Mouse (Mus musculus) heart, embryonic 12.5 days (tissue): ENCODE results near the gene Aldh4a1. TPM values are rescaled to one million over a fixed set of nuclear protein-coding genes. Genes with fewer than 3 reads are reported as not detected.
A peak's percentile ranks its signal among the peaks of the same experiment; 100 is the strongest.

ENCODE experiments used
- ATAC-seq: fragments of 200-750 bp; cut with Nextera tagmentation; 2 replicates; pipeline ENCODE4 v1.8.0; 2017; ENCODE audit warnings: moderate TSS enrichment, moderate library complexity; ENCODE audit not compliant: insufficient number of reproducible peaks, low FRiP score
- H3K27ac ChIP-seq: fragments of 300-500 bp; sonication (generic); 2 replicates; pipeline ENCODE4 v1.5.1; 2016; ENCODE audit warnings: mild to moderate bottlenecking, moderate library complexity; ENCODE audit not compliant: poor library complexity, severe bottlenecking
- H3K27me3 ChIP-seq: fragments of 300-500 bp; sonication (generic); replicated peaks from 2 replicates; pipeline ENCODE4 v1.6.1; 2016; ENCODE audit warnings: mild to moderate bottlenecking, moderate library complexity
- H3K36me3 ChIP-seq: fragments of 300-500 bp; sonication (generic); 2 replicates; pipeline ENCODE4 v1.6.1; 2016; ENCODE audit warnings: mild to moderate bottlenecking, moderate library complexity
- H3K4me1 ChIP-seq: fragments of 300-500 bp; sonication (generic); replicated peaks from 2 replicates; pipeline ENCODE4 v1.6.1; 2016; ENCODE audit warnings: mild to moderate bottlenecking
- H3K4me2 ChIP-seq: fragments of 300-500 bp; sonication (generic); 2 replicates; pipeline ENCODE4 v1.6.1; 2016; ENCODE audit warnings: mild to moderate bottlenecking, moderate library complexity
- H3K4me3 ChIP-seq: fragments of 300-500 bp; sonication (generic); 2 replicates; pipeline ENCODE4 v1.5.1; 2016; ENCODE audit warnings: mild to moderate bottlenecking
- H3K9ac ChIP-seq: fragments of 300-500 bp; sonication (generic); 2 replicates; pipeline ENCODE4 v1.6.1; 2016; ENCODE audit warnings: mild to moderate bottlenecking, moderate library complexity
- H3K9me3 ChIP-seq: fragments of 300-500 bp; sonication (generic); replicated peaks from 2 replicates; pipeline ENCODE4 v1.6.1; 2016; ENCODE audit warnings: mild to moderate bottlenecking, moderate library complexity
- WGBS: fragments of 180-500 bp; shearing (Covaris S2); methylation state at CpG from one replicate; pipeline ENCODE4 v1.1.7; 2016; 5-methylcytosine and 5-hydroxymethylcytosine counted together
- polyA plus RNA-seq: library from polyadenylated mRNA; unstranded; fragments of >200 nt; fragmentation: Nextera tagmentation; extraction: Ambion mirVana; gene quantifications from 2 replicates; pipeline ENCODE4 v1.2.1, GENCODE M21; 2016

The Aldh4a1 gene
- polyA plus RNA-seq, 1 experiment from 2014 or later, result 23.2 TPM

GRCm38 (mm10) chr4:139640775-139641174 is 18.1 kb downstream of the Aldh4a1 start:
- H3K36me3 ChIP-seq, result 0 out of 2 replicates have a peak, but pooled peaks cover 3% of the 10 kb centered on the region
- no peak overlapping the region for H3K27ac ChIP-seq
- H3K4me1 ChIP-seq, result peaks cover 17% of the 10 kb centered on the region
- 52% methylated on average over 6 of the region's 6 CpGs for WGBS
- H3K4me2 ChIP-seq, result no peak overlapping the region
- peaks cover 44% of the 10 kb centered on the region for H3K27me3 ChIP-seq
- no peak overlapping the region for H3K4me3 ChIP-seq
- ATAC-seq, result no peak
- H3K9ac ChIP-seq, result no peak overlapping the region
- H3K9me3 ChIP-seq, result no peaks in the 10 kb centered on the region

- H3K27ac ChIP-seq, result no peak overlapping the region
- WGBS, result 2% methylated on average over 29 of the region's 30 CpGs
- H3K27me3 ChIP-seq, result peaks cover 44% of the 10 kb centered on the region
These were observed 19.3 kb downstream of the Aldh4a1 start for GRCm38 (mm10) chr4:139641829-139642425.

GRCm38 (mm10) chr4:139643972-139644371 is 21.3 kb downstream of the Aldh4a1 start:
- peaks cover 36% of the 10 kb centered on the region for H3K27me3 ChIP-seq
- no peak overlapping the region for H3K9ac ChIP-seq
- H3K4me2 ChIP-seq, result no peak overlapping the region
- no peak for ATAC-seq
- no peak overlapping the region for H3K27ac ChIP-seq
- WGBS, result 12% methylated on average over 9 of the region's 9 CpGs
- peaks cover 4% of the 10 kb centered on the region for H3K9me3 ChIP-seq
- H3K4me3 ChIP-seq, result no peak overlapping the region
- H3K4me1 ChIP-seq, result peaks cover 17% of the 10 kb centered on the region
- H3K36me3 ChIP-seq, result peaks cover 15% of the 10 kb centered on the region; the same call in 1 of the 2 replicates

More at GRCm38 (mm10) chr4:139641829-139642425, 19.3 kb downstream of the Aldh4a1 start:
- Histone ChIP-seq H3K36me3 (peaks cover 8% of the 10 kb centered on the region; the same call in 1 of the 2 replicates), H3K9me3 (peaks cover 2% of the 10 kb centered on the region), H3K9ac (peak overlapping the region; percentile 58), H3K4me1 (peaks cover 17% of the 10 kb centered on the region), H3K4me3 (peak overlapping the region; percentile 41), H3K4me2 (peak overlapping the region; percentile 72)
- peak; percentile 33; the same call in 1 of the 2 replicates for ATAC-seq

- peaks cover 4% of the 10 kb centered on the region for H3K9me3 ChIP-seq
- ATAC-seq, result no peak
- no peak overlapping the region for H3K27ac ChIP-seq
- peaks cover 23% of the 10 kb centered on the region for H3K27me3 ChIP-seq
- H3K4me2 ChIP-seq, result no peak overlapping the region
- H3K4me1 ChIP-seq, result peaks cover 7% of the 10 kb centered on the region
- H3K36me3 ChIP-seq, result peaks cover 16% of the 10 kb centered on the region; the same call in 1 of the 2 replicates
- WGBS, result 74% methylated on average over 7 of the region's 7 CpGs
- H3K9ac ChIP-seq, result no peak overlapping the region
- no peak overlapping the region for H3K4me3 ChIP-seq
These were observed 24.2 kb downstream of the Aldh4a1 start for GRCm38 (mm10) chr4:139646916-139647315.

GRCm38 (mm10) chr4:139650086-139650743 is 27.5 kb downstream of the Aldh4a1 start:
- H3K27me3 ChIP-seq, result 0 out of 2 replicates have a peak, but pooled peaks cover 9% of the 10 kb centered on the region
- no peak overlapping the region for H3K9ac ChIP-seq
- H3K27ac ChIP-seq, result no peak overlapping the region
- no peak overlapping the region for H3K4me2 ChIP-seq
- no peak overlapping the region for H3K4me3 ChIP-seq
- peaks cover 16% of the 10 kb centered on the region; the same call in 1 of the 2 replicates for H3K36me3 ChIP-seq
- H3K9me3 ChIP-seq, result peaks cover 4% of the 10 kb centered on the region
- no peaks in the 10 kb centered on the region for H3K4me1 ChIP-seq
- 82% methylated on average over 15 of the region's 15 CpGs for WGBS
- ATAC-seq, result no peak

DNA sequence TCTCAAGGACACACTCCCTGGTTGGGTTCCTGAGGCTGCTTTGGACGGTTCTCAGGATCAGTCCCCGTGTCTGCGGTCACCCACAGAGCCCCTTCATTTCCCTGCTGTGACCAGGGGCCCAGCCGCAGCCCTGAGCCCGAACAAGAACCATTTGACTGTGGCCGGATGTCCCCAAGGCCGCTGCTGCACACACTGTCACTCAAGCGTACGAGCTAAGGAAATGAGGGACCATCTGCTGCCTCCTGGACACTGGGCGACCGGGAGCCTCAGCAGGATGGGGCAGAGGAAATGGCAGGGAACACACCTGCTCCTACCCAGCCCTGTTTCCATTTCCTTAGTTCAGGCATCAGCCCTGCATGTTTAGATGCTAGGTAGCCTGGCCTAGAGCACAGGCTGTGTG is 28.2 kb downstream of the Aldh4a1 start:
- H3K4me2 ChIP-seq, result no peak overlapping the region
- peaks cover 4% of the 10 kb centered on the region for H3K9me3 ChIP-seq
- peaks cover 16% of the 10 kb centered on the region; the same call in 1 of the 2 replicates for H3K36me3 ChIP-seq
- H3K27ac ChIP-seq, result no peak overlapping the region
- no peaks in the 10 kb centered on the region for H3K4me1 ChIP-seq
- no peak overlapping the region for H3K4me3 ChIP-seq
- 71% methylated on average over 11 of the region's 11 CpGs for WGBS
- no peak overlapping the region for H3K9ac ChIP-seq
- 0 out of 2 replicates have a peak, but pooled peaks cover 9% of the 10 kb centered on the region for H3K27me3 ChIP-seq
- no peak for ATAC-seq

DNA sequence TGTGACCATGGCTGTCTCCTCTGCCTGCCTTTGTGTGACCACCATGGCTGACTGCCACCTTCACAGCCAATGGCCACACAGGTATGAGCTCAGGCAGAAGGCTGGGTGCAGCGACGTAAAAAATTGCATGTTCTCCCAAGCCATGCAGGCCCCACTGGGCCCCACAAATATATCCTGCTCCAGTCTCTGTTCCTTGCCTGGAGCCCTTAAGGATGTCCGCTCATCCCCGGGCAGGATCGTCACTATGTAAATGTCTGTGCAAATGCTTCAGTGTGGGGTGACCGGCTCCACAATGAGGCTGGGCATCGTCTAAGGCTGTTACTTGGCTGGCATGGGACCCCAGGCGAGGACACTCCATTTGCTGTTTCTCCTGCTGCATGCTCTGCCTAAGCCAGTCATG is 30.6 kb downstream of the Aldh4a1 start, which contains the start of gene Tas1r2:
Tas1r2 (plus strand) TSS at position 301 of the 400 bp plus-strand sequence.
- H3K27ac ChIP-seq, result no peak within 1 kb of the TSS
- no peak within 1 kb of the TSS for H3K4me2 ChIP-seq
- peaks cover 8% of the 10 kb centered on the region; the same call in 1 of the 2 replicates for H3K36me3 ChIP-seq
- 76% methylated on average over 8 of the region's 8 CpGs for WGBS
- no peak within 1 kb of the TSS for H3K9ac ChIP-seq
- 0 out of 2 replicates have a peak, but pooled peaks cover 9% of the 10 kb centered on the region for H3K27me3 ChIP-seq
- ATAC-seq, result no peak
- no peak within 1 kb of the TSS for H3K4me3 ChIP-seq
- H3K4me1 ChIP-seq, result no peaks in the 10 kb centered on the region
- peaks cover under 1% of the 10 kb centered on the region; the same call in 1 of the 2 replicates for H3K9me3 ChIP-seq

DNA sequence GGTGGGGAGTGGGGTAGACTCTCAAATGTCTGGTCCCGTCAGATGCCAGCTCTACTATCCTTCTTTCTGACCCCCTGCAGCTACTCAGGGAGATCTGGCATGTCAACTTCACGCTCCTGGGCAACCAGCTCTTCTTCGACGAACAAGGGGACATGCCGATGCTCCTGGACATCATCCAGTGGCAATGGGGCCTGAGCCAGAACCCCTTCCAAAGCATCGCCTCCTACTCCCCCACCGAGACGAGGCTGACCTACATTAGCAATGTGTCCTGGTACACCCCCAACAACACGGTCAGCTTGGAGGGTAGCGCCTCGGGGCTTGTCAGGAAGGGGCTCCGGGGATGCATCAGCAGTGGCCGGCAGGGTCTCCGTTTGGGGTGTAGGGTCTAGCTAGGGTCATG is 39.2 kb downstream of the Aldh4a1 start:
- 83% methylated on average over 14 of the region's 14 CpGs for WGBS
- H3K36me3 ChIP-seq, result no peaks in the 10 kb centered on the region
- peaks cover 20% of the 10 kb centered on the region for H3K27me3 ChIP-seq
- no peaks in the 10 kb centered on the region for H3K4me1 ChIP-seq
- peaks cover 20% of the 10 kb centered on the region for H3K9me3 ChIP-seq
- H3K4me3 ChIP-seq, result no peak overlapping the region
- no peak for ATAC-seq
- H3K27ac ChIP-seq, result no peak overlapping the region
- no peak overlapping the region for H3K9ac ChIP-seq
- H3K4me2 ChIP-seq, result no peak overlapping the region

GRCm38 (mm10) chr4:139667632-139668031 is 45.0 kb downstream of the Aldh4a1 start:
- Histone ChIP-seq H3K27ac (no peak overlapping the region), H3K9ac (no peak overlapping the region), H3K4me1 (no peaks in the 10 kb centered on the region), H3K36me3 (no peaks in the 10 kb centered on the region), H3K4me2 (no peak overlapping the region), H3K9me3 (no peaks in the 10 kb centered on the region), H3K27me3 (peaks cover 14% of the 10 kb centered on the region), H3K4me3 (no peak overlapping the region)
- 62% methylated on average over 6 of the region's 6 CpGs for WGBS
- ATAC-seq, result no peak

DNA sequence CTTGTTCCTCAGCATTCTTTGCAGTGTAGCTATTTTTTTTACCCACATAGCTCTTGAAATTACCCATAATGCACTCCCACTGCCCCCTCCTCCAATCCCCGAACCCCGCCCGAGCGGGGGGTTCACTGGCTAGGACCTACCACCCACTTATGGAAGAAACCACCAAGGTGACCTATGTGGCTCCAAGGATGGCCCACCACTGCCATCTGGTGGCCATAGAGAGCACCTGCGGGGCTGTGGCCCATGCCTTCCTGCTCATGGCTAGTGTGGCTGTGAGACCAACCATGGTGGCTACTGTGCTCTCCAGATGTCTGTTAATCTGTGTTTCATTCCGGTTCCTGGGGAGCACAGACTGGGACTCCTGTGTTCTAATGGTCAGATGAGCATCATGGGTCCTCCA is 47.2 kb downstream of the Aldh4a1 start:
- no peak for ATAC-seq
- H3K27me3 ChIP-seq, result peaks cover 9% of the 10 kb centered on the region

GRCm38 (mm10) chr4:139675696-139676095 is 53.0 kb downstream of the Aldh4a1 start:
- H3K4me3 ChIP-seq, result no peak overlapping the region
- H3K4me1 ChIP-seq, result no peaks in the 10 kb centered on the region
- H3K4me2 ChIP-seq, result no peak overlapping the region
- 0 out of 2 replicates have a peak, but pooled peaks cover 16% of the 10 kb centered on the region for H3K9me3 ChIP-seq
- no peak overlapping the region for H3K9ac ChIP-seq
- ATAC-seq, result no peak
- no peak overlapping the region for H3K27ac ChIP-seq
- peaks cover 25% of the 10 kb centered on the region for H3K27me3 ChIP-seq
- WGBS, result 44% methylated on average over 9 of the region's 9 CpGs
- no peaks in the 10 kb centered on the region for H3K36me3 ChIP-seq

More for the DNA sequence above, 47.2 kb downstream of the Aldh4a1 start:
- WGBS, result 20% methylated on average over 6 of the region's 6 CpGs
- Histone ChIP-seq H3K27ac (no peak overlapping the region), H3K9ac (no peak overlapping the region), H3K4me3 (no peak overlapping the region), H3K4me1 (no peaks in the 10 kb centered on the region), H3K9me3 (no peaks in the 10 kb centered on the region), H3K4me2 (no peak overlapping the region), H3K36me3 (no peaks in the 10 kb centered on the region)
